Mouse (Mus musculus): ENCODE measurements around the gene Atrnl1.

- TF ChIP-seq EP300 (optimal IDR thresholded peaks at IDR 0.05): no peak
- no peak for TF ChIP-seq CTCF (IDR thresholded peaks at IDR 0.05; ENCODE audit: low read depth)
Observed at GRCm38 (mm10) chr19:58086734-58087133, 475.9 kb downstream of the Atrnl1 start.

All from stomach, postnatal 0 days (tissue).